Mouse (Mus musculus) heart, postnatal 4 days (tissue): ENCODE measurements around the gene Irf2bp1. TPM values are rescaled to one million over a fixed set of nuclear protein-coding genes. Genes with fewer than 3 reads are reported as not detected.
A peak's percentile ranks its signal among the peaks of the same experiment; 100 is the strongest.

ENCODE experiments used
- DNase-seq: peaks from one replicate; pipeline ENCODE4 v3.0.0; 2021
- total RNA-seq, 2 experiments: library from RNA; stranded (reverse); gene quantifications; 2 replicates each; pipeline ENCODE4 v1.2.3; 2021

Gene Irf2bp1
- 10 to 100 TPM; 27.3 to 32.3 TPM for total RNA-seq

DNA sequence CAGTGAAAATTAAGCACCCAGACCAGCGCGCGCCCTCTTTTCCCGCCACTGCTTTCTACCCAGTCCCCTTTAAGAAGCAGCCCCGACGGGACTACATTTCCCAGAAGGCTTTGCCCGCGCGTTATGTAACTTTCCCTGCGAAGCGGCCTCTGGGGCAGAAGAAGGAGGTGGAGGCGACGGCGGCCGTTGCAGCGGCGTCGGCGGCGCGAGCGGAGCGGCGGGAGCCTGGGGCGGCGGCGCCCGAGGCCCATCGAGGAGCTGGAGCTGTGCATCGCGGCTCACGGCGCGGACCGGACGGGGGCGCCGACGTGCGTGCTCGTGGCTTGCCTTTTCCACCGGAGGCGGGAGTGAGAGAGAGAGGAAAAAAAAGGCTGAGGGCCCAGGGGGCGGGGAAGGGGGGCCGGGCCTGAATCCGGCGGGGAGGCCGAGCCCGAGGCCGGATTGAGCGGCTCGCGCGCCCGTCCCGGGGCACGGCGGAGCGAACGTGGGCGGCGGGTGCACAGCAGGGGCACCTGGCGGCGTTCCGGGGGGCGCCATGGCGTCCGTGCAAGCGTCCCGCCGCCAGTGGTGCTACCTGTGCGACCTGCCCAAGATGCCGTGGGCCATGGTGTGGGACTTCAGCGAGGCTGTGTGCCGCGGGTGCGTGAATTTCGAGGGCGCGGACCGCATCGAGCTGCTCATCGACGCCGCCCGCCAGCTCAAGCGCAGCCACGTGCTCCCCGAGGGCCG is at the start of gene Irf2bp1:
Gene Irf2bp1 (plus strand): TSS at position 143 of the 729 bp plus-strand sequence.
- peak; percentile 95 for DNase-seq

DNA sequence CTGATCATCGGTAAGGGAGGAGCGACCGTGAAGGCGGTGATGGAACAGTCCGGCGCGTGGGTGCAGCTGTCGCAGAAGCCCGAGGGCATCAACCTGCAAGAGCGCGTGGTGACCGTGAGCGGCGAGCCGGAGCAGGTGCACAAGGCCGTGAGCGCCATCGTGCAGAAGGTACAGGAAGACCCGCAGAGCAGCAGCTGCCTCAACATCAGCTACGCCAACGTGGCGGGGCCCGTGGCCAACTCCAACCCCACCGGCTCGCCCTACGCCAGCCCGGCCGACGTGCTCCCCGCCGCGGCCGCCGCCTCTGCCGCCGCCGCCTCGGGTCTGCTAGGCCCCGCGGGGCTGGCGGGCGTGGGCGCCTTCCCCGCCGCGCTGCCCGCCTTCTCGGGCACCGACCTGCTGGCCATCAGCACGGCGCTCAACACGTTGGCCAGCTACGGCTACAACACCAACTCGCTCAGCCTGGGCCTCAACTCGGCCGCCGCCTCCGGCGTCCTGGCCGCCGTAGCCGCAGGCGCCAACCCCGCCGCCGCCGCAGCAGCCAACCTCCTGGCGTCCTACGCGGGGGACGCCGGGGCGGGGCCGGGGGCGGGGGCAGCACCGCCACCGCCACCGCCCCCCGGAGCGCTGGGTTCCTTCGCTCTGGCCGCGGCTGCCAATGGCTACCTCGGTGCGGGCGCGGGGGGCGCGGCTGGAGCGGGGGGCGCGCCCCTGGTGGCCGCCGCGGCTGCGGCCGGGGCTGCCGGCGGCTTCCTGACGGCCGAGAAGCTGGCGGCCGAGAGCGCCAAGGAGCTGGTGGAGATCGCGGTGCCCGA is 46.1 kb upstream of the Irf2bp1 start:
- DNase-seq, result peak; percentile 73

DNA sequence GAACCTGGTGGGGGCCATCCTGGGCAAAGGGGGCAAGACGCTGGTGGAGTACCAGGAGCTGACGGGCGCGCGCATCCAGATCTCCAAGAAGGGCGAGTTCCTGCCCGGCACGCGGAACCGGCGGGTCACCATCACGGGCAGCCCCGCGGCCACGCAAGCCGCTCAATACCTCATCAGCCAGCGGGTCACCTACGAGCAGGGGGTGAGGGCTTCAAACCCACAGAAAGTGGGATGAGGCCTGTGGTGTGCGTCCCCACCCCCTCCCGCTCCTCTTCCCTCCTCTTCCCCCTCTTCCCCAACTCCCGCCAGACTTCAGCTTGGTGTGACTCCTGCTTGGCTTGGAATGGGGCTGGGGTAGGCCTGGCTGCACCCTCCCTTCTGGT is 45.5 kb upstream of the Irf2bp1 start:
- DNase-seq, result no peak

GRCm38 (mm10) chr7:18959446-18959845 is 44.4 kb upstream of the Irf2bp1 start:
- peak; percentile 59 for DNase-seq

DNA sequence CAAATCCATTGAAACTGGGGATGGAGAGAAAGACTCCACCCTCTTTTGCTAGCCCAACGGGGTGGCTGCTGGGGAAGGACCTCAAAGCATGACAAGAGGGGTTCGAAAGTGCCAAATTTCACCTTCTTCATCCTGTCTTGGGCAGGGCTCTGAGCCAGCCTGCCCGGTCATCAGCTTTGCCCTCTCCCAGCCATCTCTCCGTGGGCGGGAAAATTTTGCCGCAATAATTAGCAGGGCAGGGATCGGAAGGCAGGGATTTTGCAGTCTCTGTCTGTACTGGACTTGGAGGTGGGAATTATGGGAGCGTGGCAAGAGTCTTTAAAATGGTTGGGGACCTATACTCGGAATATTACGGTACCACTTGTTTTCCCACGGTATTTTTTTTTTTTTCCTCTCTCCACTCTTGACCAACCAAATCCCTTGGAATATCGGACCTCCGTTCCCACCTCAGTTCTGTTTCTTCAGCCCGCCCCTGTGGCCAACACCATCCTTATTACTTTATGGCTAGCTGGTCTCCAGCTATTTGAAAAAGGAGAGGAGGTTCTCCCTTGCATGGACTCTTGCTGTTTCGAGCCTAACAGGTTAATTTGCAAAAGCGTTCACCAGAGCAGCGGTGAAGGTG is 41.6 kb upstream of the Irf2bp1 start:
- DNase-seq, result no peak

GRCm38 (mm10) chr7:18962795-18963194 is 41.0 kb upstream of the Irf2bp1 start:
- DNase-seq, result no peak

DNA sequence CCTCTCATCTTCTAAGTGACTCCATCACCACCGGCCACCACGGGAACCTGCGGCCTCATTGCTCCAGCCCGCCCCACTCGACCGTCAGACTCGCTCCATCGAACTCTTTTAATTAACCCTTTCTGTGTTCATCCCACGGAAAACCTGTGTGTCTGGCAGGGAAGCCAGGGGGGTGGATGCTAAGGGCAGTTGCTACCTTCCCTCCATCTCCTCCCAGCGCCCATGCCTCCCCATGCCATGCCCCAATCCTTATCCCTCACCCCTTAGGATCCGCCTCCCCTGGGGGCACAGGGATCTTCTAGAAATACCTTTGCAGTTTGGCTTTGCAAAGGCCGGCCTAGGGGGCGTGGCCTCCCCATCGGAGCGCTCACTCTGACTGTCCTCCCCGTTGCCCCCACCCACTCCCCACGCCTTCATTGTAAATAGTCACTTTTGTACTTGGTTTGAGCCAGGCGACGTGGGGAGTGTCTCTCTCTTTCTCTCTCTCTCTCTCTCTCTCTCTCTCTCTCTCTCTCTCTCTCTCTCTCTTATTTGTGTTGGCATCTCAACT is 40.5 kb upstream of the Irf2bp1 start:
- DNase-seq, result no peak

- DNase-seq, result no peak
Observed at GRCm38 (mm10) chr7:18965312-18965711, 38.5 kb upstream of the Irf2bp1 start.

DNA sequence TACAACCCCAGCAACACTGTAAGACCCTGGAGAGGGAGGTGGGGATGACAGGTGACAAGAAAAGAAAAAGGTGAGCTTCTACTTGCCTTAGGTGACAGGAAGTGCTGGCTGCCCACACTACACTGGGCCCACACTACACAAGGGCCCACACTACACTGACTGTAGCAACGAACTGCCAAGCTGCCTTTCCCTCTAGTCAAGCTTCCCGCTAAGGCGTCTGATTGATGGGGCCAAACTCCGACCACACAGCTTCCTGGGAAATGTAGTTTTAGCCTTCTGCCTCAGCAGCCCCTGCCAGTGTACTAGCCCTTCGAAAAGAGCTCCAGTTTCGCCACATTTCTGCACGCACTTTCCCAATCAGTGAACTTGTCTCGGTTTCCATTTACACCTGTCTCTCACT is 36.2 kb upstream of the Irf2bp1 start:
- no peak for DNase-seq

GRCm38 (mm10) chr7:18970956-18971355 is 32.9 kb upstream of the Irf2bp1 start:
- no peak for DNase-seq

GRCm38 (mm10) chr7:18978381-18978780 is 25.5 kb upstream of the Irf2bp1 start:
- DNase-seq, result no peak

- DNase-seq, result no peak
Observed at GRCm38 (mm10) chr7:18986503-18986902, 17.3 kb upstream of the Irf2bp1 start.

DNA sequence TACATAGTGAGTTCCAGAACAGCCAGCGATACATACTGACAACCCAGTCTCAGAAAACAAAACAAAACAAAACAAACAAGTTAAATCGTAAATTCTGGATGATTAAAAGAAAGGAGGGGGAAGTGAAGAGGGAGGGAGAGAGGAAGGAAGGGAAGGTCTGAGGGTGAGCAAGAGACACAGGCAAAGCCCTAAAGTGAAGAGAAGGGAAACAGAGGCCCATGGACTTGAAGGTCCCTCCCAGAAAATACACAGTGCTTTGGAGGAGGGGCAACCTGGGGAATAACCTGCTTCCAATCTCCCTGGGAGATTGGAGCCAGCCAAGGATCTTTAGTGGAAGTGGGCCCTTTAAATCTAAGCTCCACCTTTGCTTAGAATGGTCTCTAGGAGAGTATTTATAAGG is 16.7 kb upstream of the Irf2bp1 start, which contains the start of gene Nanos2:
Gene Nanos2 (plus strand): TSS at position 301 of the 400 bp plus-strand sequence.
- DNase-seq, result no peak

DNA sequence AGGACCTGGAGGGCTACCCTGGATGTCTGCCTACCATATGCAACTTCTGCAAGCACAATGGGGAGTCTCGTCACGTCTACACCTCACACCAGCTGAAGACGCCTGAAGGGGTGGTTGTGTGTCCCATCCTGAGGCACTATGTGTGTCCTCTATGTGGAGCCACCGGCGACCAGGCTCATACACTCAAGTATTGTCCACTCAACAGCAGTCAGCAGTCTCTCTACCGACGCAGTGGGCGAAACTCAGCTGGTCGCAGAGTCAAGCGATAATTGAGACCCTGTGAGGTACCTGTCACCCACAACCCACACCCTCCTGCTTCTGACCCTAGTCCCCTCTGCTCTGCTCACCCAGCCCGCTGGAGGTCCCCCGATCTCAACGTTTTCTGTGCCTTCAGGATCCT is 16.1 kb upstream of the Irf2bp1 start:
- no peak for DNase-seq

DNA sequence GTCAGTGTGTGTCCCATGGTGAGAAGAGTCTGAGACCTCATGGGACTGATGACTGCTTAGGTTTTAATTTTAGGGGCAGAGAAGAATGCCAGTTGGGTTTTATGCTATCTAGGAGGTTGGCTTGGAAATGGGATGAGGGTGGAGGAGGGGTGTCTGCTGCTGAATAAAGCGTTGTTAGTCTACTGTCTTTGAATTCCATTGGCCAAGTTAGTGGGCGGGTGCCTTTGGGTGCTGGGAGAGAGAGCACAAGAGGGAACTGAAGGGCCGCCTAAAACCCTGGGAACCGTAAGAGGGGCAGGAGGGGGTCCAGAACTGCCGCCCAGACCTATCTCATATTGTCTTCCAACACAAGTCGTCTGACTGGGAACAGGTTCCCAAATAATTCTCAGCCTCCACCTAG is 15.1 kb upstream of the Irf2bp1 start:
- no peak for DNase-seq

DNA sequence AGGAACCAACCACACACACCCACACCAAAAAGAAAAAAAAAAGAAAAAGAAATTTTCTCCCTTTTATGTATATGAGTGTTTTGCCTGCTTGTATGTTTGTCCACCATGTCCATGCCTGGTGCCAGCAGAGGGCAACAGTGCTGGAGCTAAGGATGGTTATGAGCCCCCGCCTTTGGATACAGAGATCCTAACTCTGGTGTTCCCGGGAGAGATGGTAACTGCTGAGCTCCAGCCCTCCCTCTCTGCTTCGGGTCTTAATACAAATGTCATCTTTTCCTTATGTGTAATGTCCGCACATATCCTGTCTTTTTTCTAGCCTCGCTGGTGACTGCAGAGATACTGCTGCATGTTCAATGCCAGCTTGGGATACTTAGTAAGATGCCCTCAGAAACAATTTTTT is 13.8 kb upstream of the Irf2bp1 start:
- no peak for DNase-seq

GRCm38 (mm10) chr7:18990601-18991295 is 13.1 kb upstream of the Irf2bp1 start, which contains the start of gene Mypop:
Gene Mypop, plus strand, starts transcription at chr7:18991245.
- peak; percentile 99 for DNase-seq

DNA sequence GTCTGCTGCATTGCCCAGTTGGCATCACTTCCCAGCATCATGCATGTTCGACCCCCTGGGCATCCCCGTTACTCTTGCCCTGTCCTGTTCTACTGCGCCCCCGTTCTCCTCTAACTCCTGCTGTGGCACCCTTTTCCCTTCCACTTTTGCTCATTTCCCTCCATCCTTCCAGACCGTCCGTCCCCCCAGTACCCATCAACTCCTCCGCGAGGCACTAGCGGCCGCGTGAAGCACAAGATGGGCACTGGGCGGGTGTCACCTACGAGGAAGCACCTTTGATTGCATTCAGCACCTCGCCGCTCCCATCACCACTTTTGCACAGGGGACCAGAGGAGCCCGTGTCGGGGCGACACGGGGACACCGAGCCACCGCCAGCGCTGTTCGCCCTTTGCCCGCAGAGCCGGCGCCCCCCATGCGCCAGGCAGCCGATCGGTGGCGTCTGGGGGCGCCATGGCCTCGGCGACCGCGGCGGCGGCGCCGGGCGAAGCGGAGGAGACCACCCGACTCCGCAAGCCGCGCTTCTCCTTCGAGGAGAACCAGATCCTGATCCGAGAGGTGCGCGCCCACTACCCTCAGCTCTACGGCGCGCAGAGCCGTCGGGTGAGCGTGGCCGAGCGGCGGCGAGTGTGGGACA is 12.1 kb upstream of the Irf2bp1 start:
- peak; percentile 22 for DNase-seq

- peak; percentile 30 for DNase-seq
Observed at GRCm38 (mm10) chr7:18992294-18992675, 11.6 kb upstream of the Irf2bp1 start.

GRCm38 (mm10) chr7:18993036-18993435 is 10.8 kb upstream of the Irf2bp1 start:
- no peak for DNase-seq

GRCm38 (mm10) chr7:18998835-18999234 is 5.0 kb upstream of the Irf2bp1 start:
- DNase-seq, result no peak

GRCm38 (mm10) chr7:19000421-19000820 is 3.4 kb upstream of the Irf2bp1 start:
- DNase-seq, result peak; percentile 24
